Mouse (Mus musculus) forebrain, embryonic 11.5 days (tissue): ENCODE data around the gene Ttc21a. TPM values are rescaled to one million over a fixed set of nuclear protein-coding genes. Genes with fewer than 3 reads are reported as not detected.

Experiments
- ATAC-seq: fragments of 200-750 bp; cut with Nextera tagmentation; replicated peaks from 2 replicates; pipeline ENCODE4 v1.8.0; 2017; ENCODE audit warnings: moderate TSS enrichment; ENCODE audit not compliant: low FRiP score
- DNase-seq: peaks from one replicate; pipeline ENCODE4 v3.0.0-alpha.2; 2017; ENCODE audit warnings: low spot score
- H3K27ac ChIP-seq: fragments of 300-500 bp; sonication (generic); 2 replicates; pipeline ENCODE4 v1.5.1; 2014; ENCODE audit warnings: low read depth, low read length
- H3K27me3 ChIP-seq: fragments of 300-500 bp; sonication (generic); 2 replicates; pipeline ENCODE4 v1.6.1; 2014; ENCODE audit warnings: mild to moderate bottlenecking, low read length, mixed read lengths; ENCODE audit not compliant: control insufficient read depth, insufficient read depth
- H3K36me3 ChIP-seq: fragments of 300-500 bp; sonication (generic); 2 replicates; pipeline ENCODE4 v1.6.1; 2014; ENCODE audit warnings: mild to moderate bottlenecking, low read length, moderate library complexity, mixed read lengths; ENCODE audit not compliant: control insufficient read depth, insufficient read depth
- H3K4me1 ChIP-seq: fragments of 300-500 bp; sonication (generic); replicated peaks from 2 replicates; pipeline ENCODE4 v1.6.1; 2014; ENCODE audit warnings: low read length, mixed read lengths; ENCODE audit not compliant: control insufficient read depth, insufficient read depth
- H3K4me2 ChIP-seq: fragments of 300-500 bp; sonication (generic); 2 replicates; pipeline ENCODE4 v1.6.1; 2014; ENCODE audit warnings: low read depth, mild to moderate bottlenecking, low read length, moderate library complexity, mixed read lengths; ENCODE audit not compliant: severe bottlenecking
- H3K4me3 ChIP-seq: fragments of 300-500 bp; sonication (generic); 2 replicates; pipeline ENCODE4 v1.5.1; 2014; ENCODE audit warnings: low read depth, low read length
- H3K9ac ChIP-seq: fragments of 300-500 bp; sonication (generic); 2 replicates; pipeline ENCODE4 v1.6.1; 2014; ENCODE audit warnings: low read length
- H3K9me3 ChIP-seq: fragments of 300-500 bp; sonication (generic); 2 replicates; pipeline ENCODE4 v1.6.1; 2016; ENCODE audit warnings: low read length, mixed read lengths; ENCODE audit not compliant: control insufficient read depth
- WGBS: fragments of 180-500 bp; shearing (Covaris S2); extraction: QIAGEN DNeasy Blood & Tissue Kit; methylation state at CpG from one replicate; pipeline ENCODE4 v1.1.7; 2014; 5-methylcytosine and 5-hydroxymethylcytosine counted together
- polyA plus RNA-seq: library from polyadenylated mRNA; unstranded; fragments of >200 nt; fragmentation: Nextera tagmentation; extraction: Ambion mirVana; gene quantifications from 2 replicates; pipeline ENCODE4 v1.2.1, GENCODE M21; 2014

Gene Ttc21a
- polyA plus RNA-seq, 1 experiment from 2014 or later: 0.33 TPM

DNA sequence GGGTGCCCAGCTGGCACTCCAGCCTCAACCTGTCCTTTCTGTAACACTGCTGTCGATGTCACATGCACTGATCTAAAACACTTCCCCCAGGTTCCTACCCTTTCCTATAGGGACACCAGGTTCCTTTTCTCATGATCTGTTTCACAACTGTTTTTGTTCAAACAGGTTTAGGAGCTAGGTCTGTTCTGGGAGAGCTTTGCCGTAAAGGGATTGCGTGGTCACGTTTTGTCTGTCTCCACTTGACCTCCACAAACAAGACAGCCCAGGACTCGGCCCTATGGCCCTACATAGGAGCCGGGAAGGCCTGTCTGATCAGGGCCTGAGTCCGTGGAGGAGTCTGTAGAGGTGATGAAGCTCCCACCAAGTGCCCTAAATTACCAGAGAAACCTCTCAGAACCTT, 32.4 kb downstream of the Ttc21a start:
- no peaks in the 10 kb centered on the region for H3K36me3 ChIP-seq
- no peak overlapping the region for H3K27ac ChIP-seq
- DNase-seq (no peak), ATAC-seq (no peak)
- H3K9ac ChIP-seq: no peak overlapping the region
- no peaks in the 10 kb centered on the region for H3K4me1 ChIP-seq
- no peak overlapping the region for H3K4me3 ChIP-seq
- 80% methylated on average over 7 of the region's 7 CpGs for WGBS
- H3K27me3 ChIP-seq: no peaks in the 10 kb centered on the region
- no peaks in the 10 kb centered on the region for H3K9me3 ChIP-seq
- H3K4me2 ChIP-seq: no peak overlapping the region

- Histone ChIP-seq H3K27ac (no peak overlapping the region), H3K36me3 (no peaks in the 10 kb centered on the region), H3K27me3 (no peaks in the 10 kb centered on the region), H3K4me2 (no peak overlapping the region), H3K4me3 (no peak overlapping the region), H3K9ac (no peak overlapping the region), H3K9me3 (no peaks in the 10 kb centered on the region), H3K4me1 (no peaks in the 10 kb centered on the region)
- WGBS: 51% methylated on average over 6 of the region's 6 CpGs
- DNase-seq: no peak
- ATAC-seq: no peak
Observed at GRCm38 (mm10) chr9:119970221-119970620, 32.8 kb downstream of the Ttc21a start.

- H3K4me2 ChIP-seq: no peak overlapping the region
- no peak for DNase-seq
- no peak overlapping the region for H3K27ac ChIP-seq
- H3K9me3 ChIP-seq: no peaks in the 10 kb centered on the region
- 84% methylated on average over 7 of the region's 7 CpGs for whole genome bisulfite sequencing
- no peaks in the 10 kb centered on the region for H3K4me1 ChIP-seq
- no peaks in the 10 kb centered on the region for H3K27me3 ChIP-seq
- H3K4me3 ChIP-seq: no peak overlapping the region
- no peak for ATAC-seq
- no peaks in the 10 kb centered on the region for H3K36me3 ChIP-seq
- H3K9ac ChIP-seq: no peak overlapping the region
Observed at GRCm38 (mm10) chr9:119970763-119971656, 33.6 kb downstream of the Ttc21a start.

GRCm38 (mm10) chr9:119972166-119972565, 34.8 kb downstream of the Ttc21a start:
- no peak for DNase-seq
- WGBS: 94% methylated on average over 10 of the region's 10 CpGs

GRCm38 (mm10) chr9:119972582-119972981, 35.2 kb downstream of the Ttc21a start:
- Histone ChIP-seq H3K27me3 (no peaks in the 10 kb centered on the region), H3K36me3 (no peaks in the 10 kb centered on the region), H3K9me3 (no peaks in the 10 kb centered on the region), H3K9ac (no peak overlapping the region), H3K4me1 (no peaks in the 10 kb centered on the region; the same call in 1 of the 2 replicates), H3K4me2 (no peak overlapping the region), H3K27ac (no peak overlapping the region), H3K4me3 (no peak overlapping the region)
- DNase-seq (no peak), ATAC-seq (no peak)
- 93% methylated on average over 12 of the region's 12 CpGs for WGBS

More at GRCm38 (mm10) chr9:119972166-119972565, 34.8 kb downstream of the Ttc21a start:
- ATAC-seq: no peak
- Histone ChIP-seq H3K36me3 (no peaks in the 10 kb centered on the region), H3K4me3 (no peak overlapping the region), H3K4me1 (no peaks in the 10 kb centered on the region), H3K9me3 (no peaks in the 10 kb centered on the region), H3K4me2 (no peak overlapping the region), H3K27me3 (no peaks in the 10 kb centered on the region), H3K27ac (no peak overlapping the region), H3K9ac (no peak overlapping the region)

DNA sequence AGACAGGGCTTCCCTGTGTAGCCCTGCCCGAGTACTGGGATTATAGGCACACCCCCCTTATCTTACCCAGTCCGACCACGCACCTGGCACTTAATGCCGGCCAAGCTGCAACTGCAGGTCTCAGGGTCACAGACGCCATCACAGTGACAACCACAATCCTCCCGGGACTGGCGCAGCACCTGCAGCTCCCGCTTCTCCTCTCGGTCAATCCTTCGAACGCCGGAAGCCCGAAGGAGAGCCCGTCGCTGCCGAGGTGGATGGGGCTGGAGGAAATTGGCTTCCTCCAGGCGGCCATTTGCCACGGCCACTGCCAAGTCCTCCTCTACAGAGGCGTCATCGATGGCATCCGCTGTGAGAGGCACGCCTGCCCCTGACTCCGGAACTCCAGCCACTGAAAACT, 35.9 kb downstream of the Ttc21a start:
- ATAC-seq (no peak), DNase-seq (no peak)
- Histone ChIP-seq H3K4me2 (no peak overlapping the region), H3K4me1 (no peaks in the 10 kb centered on the region; the same call in 1 of the 2 replicates), H3K27ac (no peak overlapping the region), H3K4me3 (no peak overlapping the region), H3K36me3 (no peaks in the 10 kb centered on the region), H3K27me3 (no peaks in the 10 kb centered on the region), H3K9ac (no peak overlapping the region), H3K9me3 (no peaks in the 10 kb centered on the region)
- 97% methylated on average over 23 of the region's 23 CpGs for WGBS

DNA sequence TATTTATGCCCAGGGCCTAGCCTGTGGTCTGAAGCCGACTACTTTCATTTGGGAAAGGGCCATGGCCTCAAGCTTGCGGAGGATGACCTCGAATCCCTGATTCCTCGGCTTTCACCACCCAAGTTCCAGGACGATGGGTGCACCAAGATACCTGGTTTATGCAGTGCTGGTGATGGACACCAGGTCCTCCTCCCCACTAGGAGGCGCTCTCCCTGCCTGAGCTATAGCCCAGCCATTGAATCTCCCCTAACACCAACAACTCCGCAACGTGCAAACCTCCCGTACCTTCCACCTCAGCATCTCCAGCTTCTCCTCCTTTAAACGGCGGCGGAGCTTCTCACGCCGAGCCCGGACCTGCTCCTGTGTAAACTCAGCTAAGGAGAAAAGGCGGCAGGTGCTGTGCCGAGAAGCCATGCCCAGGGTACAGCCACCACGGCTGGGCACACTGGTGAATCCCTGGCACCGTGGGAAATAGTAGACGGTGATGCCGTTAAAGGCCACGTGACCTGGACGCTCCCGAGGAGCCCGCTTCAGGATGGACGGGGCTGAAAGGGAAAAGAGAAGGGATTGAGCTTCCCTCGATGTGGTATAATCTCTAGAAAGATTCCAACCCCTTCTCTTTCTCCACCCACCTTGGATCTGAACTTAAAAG, 36.6 kb downstream of the Ttc21a start:
- 87% methylated on average over 27 of the region's 27 CpGs for WGBS
- no peak overlapping the region for H3K27ac ChIP-seq
- no peak overlapping the region for H3K9ac ChIP-seq
- H3K4me1 ChIP-seq: no peaks in the 10 kb centered on the region; the same call in 1 of the 2 replicates
- ATAC-seq (no peak), DNase-seq (no peak)
- no peaks in the 10 kb centered on the region for H3K9me3 ChIP-seq
- H3K4me3 ChIP-seq: no peak overlapping the region
- no peak overlapping the region for H3K4me2 ChIP-seq
- H3K36me3 ChIP-seq: no peaks in the 10 kb centered on the region
- no peaks in the 10 kb centered on the region for H3K27me3 ChIP-seq

DNA sequence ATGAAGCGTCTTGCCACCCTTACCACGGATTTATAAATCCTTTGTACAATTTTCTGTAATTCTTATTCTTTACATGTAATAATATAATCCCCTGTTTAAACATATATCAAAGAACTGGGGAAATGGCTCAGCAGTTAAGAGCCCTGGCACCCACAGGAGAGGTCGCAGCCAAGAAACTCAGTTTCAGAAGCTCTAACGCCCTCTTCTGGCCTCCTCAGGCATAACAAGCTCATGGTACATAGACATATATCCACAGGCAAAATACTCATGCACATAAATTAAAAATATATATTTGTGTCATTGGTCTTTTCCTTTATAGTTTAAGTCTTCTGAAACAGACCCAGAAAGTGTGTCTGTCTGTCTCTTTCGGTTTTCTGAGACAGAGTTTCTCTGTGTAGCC, 37.2 kb downstream of the Ttc21a start:
- Histone ChIP-seq H3K4me2 (no peak overlapping the region), H3K4me1 (peaks cover 2% of the 10 kb centered on the region; the same call in 1 of the 2 replicates), H3K9ac (no peak overlapping the region), H3K9me3 (no peaks in the 10 kb centered on the region), H3K27me3 (no peaks in the 10 kb centered on the region), H3K27ac (no peak overlapping the region), H3K4me3 (no peak overlapping the region), H3K36me3 (no peaks in the 10 kb centered on the region)
- no peak for DNase-seq
- ATAC-seq: no peak
- 85% methylated on average over 5 of the region's 5 CpGs for WGBS
